Mouse (Mus musculus) myocyte (in vitro differentiated cells): Measurements from ENCODE around the gene Alkbh3. TPM values are rescaled to one million over a fixed set of nuclear protein-coding genes. Genes with fewer than 3 reads are reported as not detected.

Experiments used
- H3K27me3 ChIP-seq: one replicate; pipeline ENCODE4 v1.6.1; 2011; ENCODE audit not compliant: control insufficient read depth, insufficient read depth, insufficient read length
- H3K36me3 ChIP-seq: one replicate; pipeline ENCODE4 v1.6.1; 2011; ENCODE audit not compliant: control insufficient read depth, insufficient read depth
- H3K4me2 ChIP-seq: one replicate; pipeline ENCODE4 v1.6.1; 2011; ENCODE audit warnings: low read depth, control low read depth
- H3K4me3 ChIP-seq: one replicate; pipeline ENCODE4 v1.5.1; 2011; ENCODE audit warnings: mild to moderate bottlenecking, control low read depth, moderate library complexity
- H3K79me2 ChIP-seq: one replicate; pipeline ENCODE4 v1.6.1; 2011; ENCODE audit not compliant: control insufficient read depth, insufficient read depth
- H3ac ChIP-seq: one replicate; pipeline ENCODE4 v1.6.1; 2011; ENCODE audit not compliant: control insufficient read depth, insufficient read length
- CEBPB ChIP-seq: IDR thresholded peaks from 2 replicates; pipeline ENCODE4 v1.6.1; 2011; ENCODE audit warnings: mild to moderate bottlenecking, moderate library complexity; ENCODE audit not compliant: poor library complexity, insufficient read depth, severe bottlenecking
- E2F4 ChIP-seq: IDR thresholded peaks from one replicate; pipeline ENCODE4 v1.6.1; 2011; ENCODE audit warnings: mild to moderate bottlenecking, control low read depth, moderate library complexity; ENCODE audit not compliant: insufficient read depth
- MAX ChIP-seq: IDR thresholded peaks from one replicate; pipeline ENCODE4 v1.6.1; 2011; ENCODE audit warnings: low read depth, mild to moderate bottlenecking, control low read depth
- MYOD1 ChIP-seq, 3 experiments: IDR thresholded peaks; one replicate each; pipeline ENCODE4 v1.6.1; 2011; ENCODE audit warnings: control low read depth in 2 of 3, low read depth in 2 of 3, mild to moderate bottlenecking in 2 of 3, moderate library complexity in 1 of 3; ENCODE audit not compliant: insufficient read length in 2 of 3, control insufficient read depth in 1 of 3
- MYOG ChIP-seq, 3 experiments: IDR thresholded peaks; one replicate each; pipeline ENCODE4 v1.6.1; 2011; ENCODE audit warnings: control low read depth in 2 of 3, low read depth in 2 of 3, mild to moderate bottlenecking in 2 of 3; ENCODE audit not compliant: insufficient read length in 2 of 3, control insufficient read depth in 1 of 3, insufficient read depth in 1 of 3
- POLR2A ChIP-seq: IDR thresholded peaks from one replicate; pipeline ENCODE4 v1.6.1; 2011; ENCODE audit warnings: low read depth, mild to moderate bottlenecking, control low read depth, moderate library complexity; ENCODE audit not compliant: insufficient read length
- POLR2AphosphoS2 ChIP-seq: IDR thresholded peaks from one replicate; pipeline ENCODE4 v1.6.1; 2011; ENCODE audit warnings: low read depth, control low read depth; ENCODE audit not compliant: insufficient read length
- REST ChIP-seq: IDR thresholded peaks from one replicate; pipeline ENCODE4 v1.6.1; 2011; ENCODE audit warnings: mild to moderate bottlenecking, control low read depth, moderate library complexity; ENCODE audit not compliant: insufficient read depth, insufficient read length
- SRF ChIP-seq: IDR thresholded peaks from one replicate; pipeline ENCODE4 v1.6.1; 2011; ENCODE audit warnings: low read depth; ENCODE audit not compliant: control insufficient read depth, insufficient read length
- TCF12 ChIP-seq: IDR thresholded peaks from one replicate; pipeline ENCODE4 v1.6.1; 2011; ENCODE audit warnings: mild to moderate bottlenecking, control low read depth; ENCODE audit not compliant: poor library complexity, insufficient read depth, severe bottlenecking
- TCF3 ChIP-seq: IDR thresholded peaks from one replicate; pipeline ENCODE4 v1.6.1; 2011; ENCODE audit warnings: low read depth, control low read depth; ENCODE audit not compliant: insufficient read length
- USF1 ChIP-seq: IDR thresholded peaks from one replicate; pipeline ENCODE4 v1.6.1; 2011; ENCODE audit warnings: low read depth, mild to moderate bottlenecking, control low read depth, moderate library complexity
- polyA plus RNA-seq: library from polyadenylated mRNA; unstranded; fragments of >200 nt; fragmentation: generic; extraction: Trizol; gene quantifications from one replicate; pipeline ENCODE4 v1.2.1, GENCODE M21; 2012; ENCODE audit warnings: missing spikeins

Gene Alkbh3
- polyA plus RNA-seq, 1 experiment: 87.8 TPM

DNA sequence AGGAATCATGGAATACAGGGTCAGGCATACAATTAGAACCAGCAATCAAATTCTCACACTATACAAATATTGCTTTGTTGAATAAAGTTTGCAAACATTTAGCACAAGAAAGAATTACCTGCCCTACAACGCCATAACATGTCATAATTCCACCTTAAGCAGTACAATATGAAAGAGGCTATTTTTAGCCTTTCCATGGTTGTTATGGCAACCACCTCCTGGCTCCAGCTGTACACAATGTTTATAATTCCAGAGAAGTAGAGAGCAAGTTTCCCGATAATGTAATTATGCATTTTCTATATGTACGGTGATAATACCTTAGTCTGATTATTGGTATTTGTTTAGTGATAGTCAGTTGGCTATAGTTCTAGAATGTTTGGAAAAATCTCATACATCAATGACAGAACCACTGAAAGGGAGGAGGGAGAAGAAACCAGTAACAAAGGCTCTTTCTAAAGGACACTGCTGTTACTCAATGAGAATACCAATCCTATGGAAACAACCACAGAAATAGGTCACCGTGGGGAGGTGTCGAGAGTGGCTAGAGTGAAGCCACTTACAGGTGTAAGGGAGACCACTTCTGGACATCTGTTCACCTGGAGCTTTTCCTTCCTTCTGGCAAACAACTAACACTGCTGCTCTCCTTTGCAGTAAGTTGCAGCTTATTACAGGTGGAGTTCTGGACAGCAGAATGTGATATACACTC lies 39.0 kb upstream of the Alkbh3 start:
- no peak overlapping the region for H3K4me2 ChIP-seq
- no peak for TF ChIP-seq CEBPB
- TF ChIP-seq TCF12: no peak
- no peak for TF ChIP-seq USF1
- no peak for TF ChIP-seq E2F4
- no peak for TF ChIP-seq TCF3
- no peak for TF ChIP-seq MYOG (IDR thresholded peaks at IDR 0.05; ENCODE audit: control insufficient read depth in 1 of 3, insufficient read depth in 1 of 3, insufficient read length in 2 of 3, low read depth in 2 of 3)
- TF ChIP-seq REST: no peak
- no peak for TF ChIP-seq MAX
- no peak overlapping the region for H3K4me3 ChIP-seq
- peaks cover 8% of the 10 kb centered on the region for H3K79me2 ChIP-seq
- no peaks in the 10 kb centered on the region for H3K36me3 ChIP-seq
- H3K27me3 ChIP-seq: no peaks in the 10 kb centered on the region
- H3ac ChIP-seq: no peak overlapping the region

- peaks cover 12% of the 10 kb centered on the region for H3K79me2 ChIP-seq
- no peak overlapping the region for H3ac ChIP-seq
- no peaks in the 10 kb centered on the region for H3K36me3 ChIP-seq
- H3K4me2 ChIP-seq: no peak overlapping the region
- TF ChIP-seq TCF12: no peak
- no peak for TF ChIP-seq TCF3
- TF ChIP-seq REST: no peak
- no peak for TF ChIP-seq POLR2A
- TF ChIP-seq CEBPB: no peak
- no peak for TF ChIP-seq MYOD1 (IDR thresholded peaks at IDR 0.05; ENCODE audit: control insufficient read depth in 1 of 3, insufficient read length in 2 of 3, low read depth in 2 of 3)
- no peak for TF ChIP-seq MYOG (IDR thresholded peaks at IDR 0.05; ENCODE audit: control insufficient read depth in 1 of 3, insufficient read depth in 1 of 3, insufficient read length in 2 of 3, low read depth in 2 of 3)
- TF ChIP-seq POLR2AphosphoS2: no peak
- TF ChIP-seq MAX: no peak
- no peak for TF ChIP-seq SRF
- no peak for TF ChIP-seq USF1
- TF ChIP-seq E2F4: no peak
- H3K27me3 ChIP-seq: no peaks in the 10 kb centered on the region
- no peak overlapping the region for H3K4me3 ChIP-seq
Observed at GRCm38 (mm10) chr2:94048733-94049470, 38.3 kb upstream of the Alkbh3 start.

GRCm38 (mm10) chr2:94048271-94048670 lies 37.7 kb upstream of the Alkbh3 start:
- TF ChIP-seq MYOD1 (IDR thresholded peaks at IDR 0.05; ENCODE audit: control insufficient read depth in 1 of 3, insufficient read length in 2 of 3, low read depth in 2 of 3) (no peak), POLR2A (no peak), USF1 (no peak), REST (no peak), MAX (no peak), TCF3 (no peak), POLR2AphosphoS2 (no peak), SRF (no peak), E2F4 (no peak), CEBPB (no peak), MYOG (IDR thresholded peaks at IDR 0.05; ENCODE audit: control insufficient read depth in 1 of 3, insufficient read depth in 1 of 3, insufficient read length in 2 of 3, low read depth in 2 of 3) (no peak), TCF12 (no peak)
- no peak overlapping the region for H3K4me2 ChIP-seq

GRCm38 (mm10) chr2:94045411-94046090 lies 34.9 kb upstream of the Alkbh3 start:
- TF ChIP-seq POLR2A: no peak
- TF ChIP-seq USF1: no peak
- TF ChIP-seq TCF3: no peak
- TF ChIP-seq CEBPB: no peak
- no peak for TF ChIP-seq MYOD1 (IDR thresholded peaks at IDR 0.05; ENCODE audit: control insufficient read depth in 1 of 3, insufficient read length in 2 of 3, low read depth in 2 of 3)
- TF ChIP-seq MAX: no peak
- TF ChIP-seq E2F4: no peak
- TF ChIP-seq MYOG (IDR thresholded peaks at IDR 0.05; ENCODE audit: control insufficient read depth in 1 of 3, insufficient read depth in 1 of 3, insufficient read length in 2 of 3, low read depth in 2 of 3): no peak
- no peak for TF ChIP-seq TCF12
- TF ChIP-seq REST: no peak
- TF ChIP-seq SRF: no peak
- TF ChIP-seq POLR2AphosphoS2: no peak
- H3K27me3 ChIP-seq: no peaks in the 10 kb centered on the region
- peak overlapping the region; percentile 52 for H3K4me2 ChIP-seq
- H3K36me3 ChIP-seq: no peaks in the 10 kb centered on the region
- H3K79me2 ChIP-seq: peaks cover 6% of the 10 kb centered on the region
- H3K4me3 ChIP-seq: no peak overlapping the region
- H3ac ChIP-seq: no peak overlapping the region

More at GRCm38 (mm10) chr2:94048271-94048670, 37.7 kb upstream of the Alkbh3 start:
- no peak overlapping the region for H3K4me3 ChIP-seq
- H3K27me3 ChIP-seq: no peaks in the 10 kb centered on the region
- no peak overlapping the region for H3ac ChIP-seq
- peaks cover 12% of the 10 kb centered on the region for H3K79me2 ChIP-seq
- H3K36me3 ChIP-seq: no peaks in the 10 kb centered on the region
